Mouse (Mus musculus) ZHBTc4 (cell line): ENCODE measurements around the gene Tmem132c.

Source experiments
- DNase-seq: peaks from one replicate; pipeline ENCODE4 v3.0.0-alpha.2; 2011; ENCODE audit warnings: low read depth, low spot score

Tmem132c gene

DNA sequence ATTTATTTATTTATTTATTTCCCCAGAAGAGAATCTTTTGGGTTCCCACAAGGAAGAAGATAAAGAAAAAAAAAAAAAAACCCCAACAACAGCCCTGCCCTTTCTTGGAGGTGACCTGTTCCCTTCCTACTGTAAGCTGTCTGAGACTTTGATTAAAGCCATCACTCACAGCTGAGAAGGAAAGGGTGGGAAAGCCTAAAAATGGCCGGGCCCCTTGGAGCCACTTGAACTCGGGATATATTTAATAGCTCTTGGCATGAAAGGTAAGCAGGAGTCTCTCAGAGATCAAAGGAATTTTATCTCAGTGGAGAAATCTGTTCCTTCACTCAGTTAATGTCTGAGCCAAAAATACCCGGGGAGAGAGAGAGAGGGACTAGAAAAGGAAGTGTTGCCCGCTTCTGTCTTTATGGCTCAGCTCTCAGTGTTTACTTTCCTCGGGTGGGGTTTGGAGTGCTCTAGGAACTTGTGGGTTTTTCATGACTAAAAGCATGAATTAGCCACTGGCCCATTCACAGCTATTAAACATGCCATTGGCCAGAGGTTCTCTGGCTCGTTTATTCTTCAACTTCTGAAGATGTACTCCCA lies 41.0 kb downstream of the Tmem132c start:
- DNase-seq, result no peak

DNA sequence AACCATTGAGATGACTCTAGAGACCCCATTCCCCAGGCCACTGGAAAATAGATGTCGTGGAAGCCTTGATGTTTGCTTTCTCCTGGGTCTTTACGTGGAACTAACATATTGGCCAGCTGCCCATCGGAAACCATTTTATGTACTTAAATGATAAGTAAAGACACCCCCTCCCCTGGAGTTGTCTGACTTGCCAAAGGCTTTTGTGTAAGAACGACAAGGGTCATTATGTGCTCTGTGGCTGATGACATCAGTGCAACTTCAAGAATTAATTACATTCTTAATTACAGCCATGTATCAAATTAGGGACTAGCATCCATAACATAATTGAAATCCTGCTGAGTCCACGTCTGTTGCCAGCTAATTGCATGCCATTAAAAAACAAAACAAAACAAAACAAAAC lies 45.3 kb downstream of the Tmem132c start:
- no peak for DNase-seq

DNA sequence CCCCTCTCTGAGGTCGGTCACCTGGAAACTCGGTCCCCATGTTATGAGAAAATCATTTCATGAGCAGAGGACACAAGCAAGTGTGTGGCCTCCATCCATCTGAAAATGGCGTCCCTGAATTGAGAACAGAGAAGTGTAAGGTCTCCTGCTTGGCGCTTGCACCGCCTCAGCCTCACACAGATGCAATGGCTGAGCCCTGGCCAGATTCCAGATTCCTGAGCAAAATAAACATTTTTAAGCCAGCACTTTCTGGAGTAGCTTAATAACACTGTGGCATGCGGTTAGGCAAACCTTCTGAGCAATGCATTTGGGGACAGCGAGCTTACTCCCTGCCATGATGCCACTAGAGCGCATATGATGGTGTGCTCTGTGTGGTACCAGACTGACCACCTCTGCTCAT lies 48.1 kb downstream of the Tmem132c start:
- DNase-seq, result no peak

DNA sequence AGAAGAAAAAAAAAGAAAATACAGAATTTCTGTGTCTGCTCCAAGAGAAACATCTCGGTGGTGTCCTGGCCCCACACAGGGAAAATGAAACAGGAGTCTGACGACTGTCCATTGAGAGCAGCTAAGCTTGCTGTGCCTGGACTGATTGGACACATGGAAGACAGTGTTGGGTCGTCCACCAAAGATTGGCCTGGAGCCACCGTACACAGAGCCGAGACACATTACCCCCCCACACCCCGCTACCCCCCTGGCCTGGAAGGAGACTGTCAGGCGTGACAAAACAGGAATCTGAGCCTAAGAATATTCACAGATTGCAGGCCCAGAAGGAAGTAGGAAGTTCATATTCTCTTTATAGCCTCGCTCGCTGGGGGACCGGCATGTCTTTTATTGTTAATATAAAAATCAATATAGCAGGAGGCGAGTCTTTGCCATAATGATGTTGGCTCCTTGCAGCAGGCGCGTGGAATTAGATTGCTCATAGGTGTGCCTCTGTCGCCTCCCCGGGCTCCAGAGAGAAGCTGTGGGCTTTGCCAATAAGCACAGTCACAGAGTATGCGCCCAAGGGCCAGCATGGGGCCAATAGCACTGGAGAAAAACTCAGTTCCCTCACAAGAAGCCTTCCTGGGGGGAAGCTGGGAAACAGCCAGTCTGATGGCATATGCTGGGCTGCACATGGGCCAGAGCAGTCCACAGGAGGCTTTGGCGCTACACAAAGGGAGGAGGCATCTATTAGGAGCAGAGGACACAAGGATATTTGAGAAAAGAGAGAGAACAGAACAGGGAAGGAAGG lies 49.0 kb downstream of the Tmem132c start:
- DNase-seq, result no peak

DNA sequence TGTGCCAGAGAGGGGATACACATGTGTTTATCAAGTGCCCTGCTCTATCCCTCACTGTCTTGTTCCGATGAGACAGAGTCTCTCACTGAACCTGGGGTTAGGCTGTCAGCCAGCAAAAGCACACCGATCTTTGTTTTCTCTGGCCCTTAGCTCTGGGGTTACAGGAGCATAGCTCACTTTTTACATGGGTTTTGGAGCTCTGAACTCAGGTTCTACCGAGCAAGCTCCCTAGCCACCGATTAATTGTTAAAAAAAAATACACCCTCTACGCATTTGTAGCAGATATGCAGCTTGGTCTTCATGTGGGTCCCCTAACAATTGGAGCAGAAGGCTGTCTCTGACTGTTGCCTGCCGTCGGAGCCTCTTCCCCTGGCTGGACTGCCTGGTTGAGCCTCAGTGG lies 50.0 kb downstream of the Tmem132c start:
- no peak for DNase-seq

DNA sequence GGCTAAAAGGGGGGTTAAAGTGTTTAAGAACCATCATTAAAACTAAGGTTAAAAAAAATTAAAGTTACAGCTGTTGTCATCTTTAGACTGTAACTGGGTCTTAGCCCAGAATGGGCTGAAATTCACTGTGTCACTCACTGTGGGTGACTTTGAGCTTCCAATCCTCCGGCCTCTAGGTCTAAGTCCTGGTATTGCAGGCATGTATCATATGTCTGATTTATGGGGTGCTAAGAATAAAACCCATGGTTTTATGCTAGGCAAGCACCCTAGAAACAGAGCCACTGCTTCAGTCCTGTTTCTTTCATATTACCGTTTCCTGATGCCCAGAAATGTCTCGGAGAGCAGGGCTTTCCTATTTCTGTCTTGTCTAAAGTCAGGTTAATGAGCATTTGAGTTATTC lies 52.1 kb downstream of the Tmem132c start:
- DNase-seq, result no peak

DNA sequence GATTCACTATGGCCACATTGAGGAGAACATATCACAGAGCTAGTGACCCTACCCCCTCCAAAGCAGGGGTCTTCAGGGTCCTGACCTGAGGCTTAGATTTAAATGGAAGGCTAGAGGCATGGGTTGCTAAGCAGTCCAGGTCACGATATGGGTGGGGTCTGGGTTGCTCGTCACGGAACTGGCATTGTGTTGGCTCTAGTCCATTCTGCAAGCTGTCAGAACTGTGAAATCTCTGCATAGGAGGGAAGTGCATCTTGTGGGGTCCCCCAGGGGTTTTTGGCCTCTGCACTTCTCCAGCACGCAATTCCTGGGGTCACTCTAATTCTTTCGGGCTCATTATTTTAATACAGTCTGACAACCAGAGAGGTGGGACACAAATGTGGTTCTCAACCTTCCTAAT lies 55.9 kb downstream of the Tmem132c start:
- no peak for DNase-seq

DNA sequence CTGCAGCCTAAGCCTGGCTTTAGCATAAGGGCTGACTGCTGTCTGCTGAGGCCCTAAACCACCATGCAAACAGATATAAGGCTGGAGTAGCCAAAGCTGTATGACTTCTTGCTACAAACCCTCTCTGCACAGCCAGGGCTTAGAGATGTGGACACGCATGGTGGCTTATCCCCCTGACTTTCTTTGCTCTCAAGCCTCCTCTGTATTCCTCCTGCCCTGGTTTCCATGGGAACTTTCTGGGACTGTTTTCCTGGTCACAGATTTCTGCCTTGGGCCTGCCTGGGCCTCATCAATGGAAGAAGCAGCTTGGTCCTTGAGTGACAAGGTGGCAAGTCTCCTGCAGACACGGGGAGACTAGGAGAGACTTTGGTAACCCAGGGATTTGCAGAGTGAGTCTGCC lies 56.5 kb downstream of the Tmem132c start:
- no peak for DNase-seq

DNA sequence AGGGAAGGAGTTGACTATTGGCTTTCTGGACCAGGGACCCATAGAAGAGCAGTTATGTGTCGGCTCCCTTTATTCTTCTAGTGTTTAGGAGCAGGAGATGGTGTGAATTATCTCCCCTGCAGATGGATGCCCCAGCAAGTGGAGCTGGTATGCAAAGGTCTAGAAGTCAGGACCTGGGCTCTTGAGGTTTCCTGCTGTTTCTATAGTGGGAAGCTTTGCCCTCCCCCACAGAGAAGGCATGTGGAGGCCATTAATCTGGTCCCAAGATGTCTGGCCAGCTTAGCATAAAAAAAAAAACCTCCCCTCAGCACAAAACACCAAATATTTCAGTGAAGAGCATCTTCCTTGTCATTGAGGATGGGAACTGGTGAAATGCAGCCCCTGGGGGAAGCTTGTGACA lies 57.4 kb downstream of the Tmem132c start:
- no peak for DNase-seq

DNA sequence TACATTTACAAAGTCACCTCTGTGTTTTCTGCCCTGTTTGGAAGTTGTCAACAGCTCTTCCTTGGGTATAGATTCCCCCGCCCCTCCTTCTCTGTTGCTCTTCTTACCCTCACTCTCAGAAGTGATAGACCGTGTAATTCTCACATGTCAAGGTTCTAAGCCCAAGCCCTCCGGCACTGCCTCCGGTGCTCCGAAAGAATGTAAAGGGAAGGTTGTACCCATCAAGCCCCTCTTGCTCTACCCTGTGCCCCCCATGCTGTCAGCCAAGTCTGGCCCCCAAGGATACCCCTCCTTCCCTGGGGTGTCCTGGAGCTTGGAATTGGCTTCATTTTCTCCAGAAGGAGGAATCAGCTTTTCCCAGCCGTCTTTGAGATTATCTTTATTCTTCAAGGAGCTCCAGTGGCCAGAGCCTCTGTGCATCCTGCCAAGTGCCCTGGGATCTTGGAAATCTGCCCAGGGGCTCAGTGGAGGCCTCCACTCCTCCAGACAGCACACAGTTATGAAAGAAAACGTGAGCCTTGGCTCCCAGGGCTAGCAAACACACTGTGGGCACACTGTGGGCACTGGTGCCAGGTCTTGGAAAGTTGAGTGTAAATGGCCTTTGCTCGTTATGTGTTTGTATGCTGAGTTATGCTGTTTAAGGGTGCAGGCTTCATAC lies 59.1 kb downstream of the Tmem132c start:
- DNase-seq, result no peak

DNA sequence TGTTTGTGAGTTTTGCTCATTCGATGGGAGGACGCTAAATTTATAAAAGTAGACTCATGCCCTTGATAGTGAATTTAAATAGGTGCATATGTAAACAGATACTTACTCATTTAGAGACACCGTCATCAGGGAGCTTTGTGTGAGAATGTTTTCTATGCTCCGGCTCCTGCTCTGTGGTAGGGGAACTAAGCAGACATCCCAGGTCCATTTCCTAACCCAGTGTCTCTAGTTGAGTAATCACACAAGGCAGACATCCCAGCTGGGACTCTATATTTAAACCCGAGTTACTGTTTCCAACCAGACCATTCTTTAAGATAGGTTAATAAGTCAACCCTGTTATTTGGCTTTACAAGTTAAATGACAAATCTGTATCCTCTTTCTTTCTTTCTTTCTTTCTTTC lies 63.7 kb downstream of the Tmem132c start:
- DNase-seq, result no peak

DNA sequence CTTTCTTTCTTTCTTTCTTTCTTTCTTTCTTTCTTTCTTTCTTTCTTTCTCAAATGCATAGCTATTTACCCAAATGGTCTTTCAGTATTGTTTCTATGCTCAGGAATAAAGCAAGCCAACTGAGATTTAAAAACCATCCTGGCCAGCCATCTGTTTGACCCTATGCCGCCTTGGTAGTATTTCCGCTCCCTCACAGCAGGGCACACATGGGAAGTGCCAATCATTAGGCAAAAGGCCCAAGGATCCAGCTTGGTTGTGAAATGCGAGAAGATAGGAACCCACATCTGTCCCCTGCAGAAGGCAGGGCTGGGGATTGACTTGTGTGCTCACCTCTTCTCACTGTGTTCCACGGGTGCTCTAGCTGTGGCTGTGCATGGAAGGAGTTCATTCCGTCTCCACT lies 64.1 kb downstream of the Tmem132c start:
- no peak for DNase-seq

DNA sequence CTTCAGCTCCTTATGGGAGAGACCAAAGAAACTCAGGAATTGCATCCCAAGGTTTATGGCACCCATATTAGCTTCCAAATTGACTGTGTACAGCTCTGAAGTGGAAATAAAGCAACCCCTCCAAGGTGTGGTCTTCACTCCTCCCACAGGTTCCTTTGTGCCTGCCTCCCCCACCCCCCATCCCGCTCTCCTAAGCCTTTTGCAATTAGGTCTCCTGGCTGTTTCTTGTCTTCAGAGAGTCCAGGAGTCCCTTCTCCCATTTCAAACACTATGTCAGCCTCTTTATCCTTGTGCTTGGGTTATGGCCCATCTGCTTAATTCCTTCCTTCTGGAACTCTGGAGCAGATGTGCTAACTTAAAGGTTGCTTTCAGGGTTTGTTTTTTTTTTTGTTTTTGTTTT lies 65.1 kb downstream of the Tmem132c start:
- peak; percentile 73 for DNase-seq

DNA sequence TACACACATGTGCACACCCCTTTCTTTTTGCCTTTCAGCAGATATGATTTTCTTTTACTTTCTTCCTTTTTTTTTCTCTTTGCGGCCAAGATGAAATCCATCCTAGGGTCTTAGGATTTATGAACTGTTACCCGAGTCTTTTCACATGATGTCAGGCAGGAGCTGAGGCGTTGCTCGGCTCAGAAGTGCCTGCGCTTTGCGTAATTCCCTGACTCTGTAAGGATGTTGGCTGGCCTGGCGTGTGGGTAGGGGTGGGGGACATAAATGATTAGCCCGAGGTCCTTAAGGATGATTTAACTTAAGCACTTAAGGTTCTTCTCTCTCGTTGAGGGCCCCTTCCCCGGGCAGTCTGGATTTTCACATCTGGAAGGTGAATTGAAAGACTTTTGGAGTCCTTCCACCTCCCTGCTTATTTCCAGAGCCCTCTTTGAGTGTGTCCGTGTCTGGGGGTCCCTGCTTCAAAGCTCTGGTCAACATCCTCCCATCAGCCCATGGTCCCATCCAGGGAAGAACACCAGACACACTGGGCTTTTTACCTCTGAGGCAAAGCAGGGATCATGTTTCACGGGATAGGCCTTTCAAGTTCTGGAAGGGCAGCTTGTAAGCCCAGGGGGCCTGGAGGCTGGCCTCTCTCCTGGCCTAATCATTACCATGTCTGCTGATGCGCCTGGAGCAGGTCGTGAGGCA lies 68.9 kb downstream of the Tmem132c start:
- DNase-seq, result no peak

DNA sequence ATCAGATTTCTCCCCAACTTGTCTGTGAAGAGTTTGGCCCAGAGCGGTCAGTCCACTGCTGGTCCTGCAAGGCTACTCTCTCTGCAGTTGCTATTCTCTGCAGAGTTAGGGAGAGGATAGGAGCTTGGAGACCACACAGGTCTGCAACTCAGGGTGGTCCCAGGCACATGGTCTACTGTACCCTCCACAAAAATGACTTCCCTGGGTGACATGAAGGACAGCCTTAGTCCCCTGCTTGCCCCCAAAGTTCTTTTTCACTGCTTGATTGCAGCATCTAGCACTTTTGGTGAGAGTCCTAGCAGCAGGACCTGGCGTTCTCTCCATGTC lies 69.4 kb downstream of the Tmem132c start:
- DNase-seq, result no peak

DNA sequence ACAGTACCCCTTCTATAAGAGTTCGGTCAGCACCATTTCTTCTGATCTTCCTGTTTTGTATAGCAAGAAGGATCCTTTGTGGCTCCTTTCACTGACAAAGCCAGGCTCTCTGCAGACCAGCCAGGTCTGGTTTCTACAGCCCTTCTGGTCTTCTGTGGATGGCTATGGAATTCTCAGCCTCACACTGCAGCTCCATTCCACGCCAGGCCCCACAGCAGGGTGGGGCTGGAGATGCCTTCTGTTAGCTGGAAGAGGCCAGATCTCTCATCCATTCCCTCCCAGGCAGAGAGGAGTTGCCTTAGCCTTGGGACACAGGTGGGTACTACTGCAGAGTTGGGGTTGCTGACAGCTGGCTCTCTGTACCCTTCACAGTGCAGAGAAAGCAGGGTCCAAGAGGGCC lies 72.0 kb downstream of the Tmem132c start:
- DNase-seq, result peak; percentile 91

DNA sequence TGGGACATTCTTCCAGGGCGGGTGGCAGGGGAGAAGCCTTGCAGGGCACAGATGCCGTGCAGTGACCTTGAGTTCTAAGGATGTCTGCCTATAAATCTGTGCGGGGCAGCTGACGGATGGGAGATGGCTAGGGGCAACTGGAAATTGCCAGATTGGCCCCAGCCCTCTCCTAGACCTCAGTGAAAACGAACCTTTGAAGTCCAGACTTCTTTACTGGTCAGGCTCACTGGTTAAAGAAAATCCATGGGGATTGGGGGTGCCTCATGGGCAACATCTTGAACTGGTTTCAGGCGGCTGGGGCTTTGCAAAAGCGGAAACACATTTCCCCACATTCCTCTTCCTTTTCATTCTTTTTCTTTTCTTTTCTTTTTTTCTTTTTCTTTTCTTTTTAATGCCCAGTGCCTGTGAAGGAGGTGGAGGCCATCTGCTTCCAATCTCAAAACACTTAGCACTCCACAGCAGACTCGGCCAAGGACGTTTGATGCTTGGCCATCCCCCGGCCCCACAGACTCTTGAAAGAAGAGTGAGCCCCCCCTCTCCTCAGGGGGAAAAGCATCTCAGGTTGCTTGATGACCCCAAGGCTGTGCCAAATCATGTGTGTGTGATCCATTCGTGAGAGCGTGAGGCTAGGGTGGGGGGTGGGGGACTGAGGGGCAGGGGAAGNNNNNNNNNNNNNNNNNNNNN lies 77.6 kb downstream of the Tmem132c start:
- DNase-seq, result no peak

DNA sequence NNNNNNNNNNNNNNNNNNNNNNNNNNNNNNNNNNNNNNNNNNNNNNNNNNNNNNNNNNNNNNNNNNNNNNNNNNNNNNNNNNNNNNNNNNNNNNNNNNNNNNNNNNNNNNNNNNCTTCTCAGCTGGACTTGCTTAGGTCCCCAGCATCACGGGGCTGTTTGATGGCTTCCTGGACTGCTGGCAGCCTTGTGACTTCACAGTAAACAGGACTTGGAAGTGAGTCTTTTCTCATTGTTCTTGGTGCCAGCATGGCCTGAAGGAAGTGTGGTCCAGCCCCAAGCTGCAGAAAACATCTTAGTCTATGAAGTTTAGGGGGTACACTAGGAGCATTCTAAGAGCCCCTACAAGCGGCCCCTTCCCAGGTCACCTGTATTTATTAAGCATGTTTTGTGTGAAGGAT lies 83.0 kb downstream of the Tmem132c start:
- no peak for DNase-seq

DNA sequence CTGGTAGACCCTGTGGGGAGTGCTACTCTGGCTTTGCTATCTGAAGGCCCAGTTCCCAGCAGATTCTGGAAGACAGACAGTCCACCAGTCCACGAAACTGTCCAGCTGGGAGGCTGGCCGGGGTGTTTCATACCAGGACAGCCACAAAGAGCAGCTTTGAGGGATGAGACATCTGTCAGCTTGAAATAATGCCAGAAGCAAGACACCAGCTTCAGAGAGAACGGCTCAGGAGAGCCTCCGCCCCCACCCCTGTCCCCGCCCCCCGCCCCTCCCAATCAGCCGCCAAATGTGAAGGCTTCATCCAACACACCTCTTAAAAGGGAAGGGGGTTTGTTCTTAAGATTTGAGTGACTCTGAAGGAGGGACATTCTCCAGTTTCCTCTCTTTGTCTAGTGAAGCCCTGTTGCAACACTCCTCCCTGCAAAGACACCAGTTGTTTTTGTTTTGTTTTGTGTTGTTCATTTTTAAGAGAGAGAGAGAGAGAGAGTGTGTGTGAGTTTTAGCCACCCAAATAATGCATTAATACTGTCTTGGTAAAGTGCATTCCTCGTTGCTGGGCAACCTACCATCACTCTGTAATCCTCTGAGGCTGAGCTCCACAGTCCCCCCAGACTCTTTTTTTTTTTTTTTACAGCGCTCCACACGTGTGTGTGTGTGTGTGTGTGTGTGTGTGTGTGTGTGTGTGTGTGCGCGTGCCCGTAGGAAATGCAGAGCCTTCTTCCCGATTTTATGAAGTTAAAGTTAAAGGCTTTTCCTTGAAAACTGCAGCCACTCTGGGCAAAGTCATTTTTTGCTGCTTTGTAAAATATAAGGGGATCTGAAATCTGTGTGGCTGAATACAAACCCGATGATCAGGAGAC lies 94.7 kb downstream of the Tmem132c start:
- DNase-seq, result peak; percentile 39

DNA sequence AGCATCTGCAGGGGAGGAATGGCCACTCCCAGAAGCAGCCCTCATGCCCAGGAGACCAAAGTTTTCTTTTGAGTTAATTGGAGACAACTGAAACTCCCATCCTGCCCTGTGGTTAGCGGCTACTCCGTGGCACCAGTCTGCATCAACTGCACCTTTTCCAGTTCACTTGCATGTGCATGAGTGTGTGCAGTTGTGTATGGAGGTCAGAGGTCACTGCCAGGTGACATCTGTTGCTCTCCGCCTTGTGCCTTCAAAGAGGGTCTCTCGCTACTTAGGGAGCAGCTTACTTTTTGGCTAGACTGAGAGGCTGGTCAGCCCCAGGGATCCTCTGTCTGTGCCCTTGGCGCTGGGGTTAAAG lies 95.3 kb downstream of the Tmem132c start:
- no peak for DNase-seq

DNA sequence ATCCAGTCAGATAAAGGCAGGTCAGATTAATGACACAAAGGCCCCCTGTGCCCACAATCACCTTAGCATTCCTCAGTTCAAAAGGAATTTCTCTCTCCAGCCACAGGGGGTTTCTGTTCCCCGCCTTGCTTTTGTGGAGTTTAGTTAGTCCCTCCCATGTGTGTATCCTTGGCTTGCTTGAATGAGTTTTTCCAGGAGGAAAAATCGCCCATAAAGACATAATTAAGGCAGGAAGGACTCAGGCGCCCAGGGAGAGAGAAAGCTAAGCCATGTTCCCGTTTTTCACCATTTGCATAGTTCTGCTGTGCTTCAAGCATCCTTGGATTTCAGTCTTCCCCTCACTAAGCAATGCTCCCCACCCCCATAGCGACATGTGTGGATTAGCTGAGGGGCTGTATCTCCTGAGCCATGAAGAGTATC lies 97.4 kb downstream of the Tmem132c start:
- peak; percentile 97 for DNase-seq
